Comparison of ENCODE assay signal across 10 mouse cellular contexts in the genomic region with DNA sequence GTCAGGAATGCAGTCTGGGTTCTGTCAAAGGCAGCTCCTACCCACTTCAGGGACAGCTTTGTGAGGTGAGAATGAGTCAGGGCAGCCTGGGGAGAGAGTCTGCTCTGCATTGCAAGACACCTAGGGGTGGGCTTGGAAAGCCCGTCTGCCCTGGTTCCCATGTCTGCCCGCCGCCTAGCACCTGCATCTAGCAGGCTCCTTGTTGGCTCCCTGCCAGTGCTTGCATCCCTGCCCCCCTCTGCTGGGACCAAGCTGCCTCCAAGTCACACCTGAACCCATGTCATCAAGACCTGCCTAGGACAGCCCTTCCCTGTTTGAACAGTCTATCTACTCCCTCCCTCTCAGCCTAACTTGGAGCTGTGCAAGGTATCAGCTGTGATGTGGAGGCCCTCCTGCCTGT.
DNase-seq lines count a peak whose midpoint lies in the region; ATAC-seq and TF ChIP-seq lines count a peak whose summit lies in the region.
"Had no signal": no experiment of that assay in that cellular context is flagged by ENCODE, and none has a peak within 500 bp of the region (broad histone marks: within the 10 kb centered on the region; RNA-seq: fewer than 3 reads in every experiment).

No protein-coding gene starts in this region.

- no peaks in the 10 kb centered on the region for H3K36me3 ChIP-seq in kidney, adult 2 months (ENCODE audit: control insufficient read depth, insufficient read depth, low read length)
- no peaks in the 10 kb centered on the region for H3K36me3 ChIP-seq in forebrain, embryonic 16.5 days (ENCODE audit: control insufficient read depth, insufficient read depth)
- H3K36me3 ChIP-seq in limb, embryonic 15.5 days = no peaks in the 10 kb centered on the region
- no peaks in the 10 kb centered on the region for H3K36me3 ChIP-seq in stomach, embryonic 14.5 days (ENCODE audit: control insufficient read depth, insufficient read depth, low read length)
- H3K36me3 ChIP-seq: liver, embryonic 15.5 days had no signal

- no peak overlapping the region for H3K4me3 ChIP-seq in kidney, adult 2 months (ENCODE audit: insufficient read depth, low read depth, low read length)
- H3K4me3 ChIP-seq in forebrain, embryonic 16.5 days (replicated peaks; ENCODE audit: low read length) = no peak overlapping the region
- no peak overlapping the region for H3K4me3 ChIP-seq in limb, embryonic 15.5 days
- no peak overlapping the region for H3K4me3 ChIP-seq in stomach, embryonic 14.5 days (ENCODE audit: low read depth, low read length)
- H3K4me3 ChIP-seq: liver, embryonic 15.5 days had no signal

- H3K27ac ChIP-seq in kidney, adult 2 months (ENCODE audit: insufficient read depth, low read depth, low read length) = no peak overlapping the region
- H3K27ac ChIP-seq in forebrain, embryonic 16.5 days (ENCODE audit: low read length) = no peak overlapping the region
- H3K27ac ChIP-seq in limb, embryonic 15.5 days = 0 out of 2 replicates have a peak overlapping the region, but pooled peaks have one; percentile 59
- no peak overlapping the region for H3K27ac ChIP-seq in stomach, embryonic 14.5 days (ENCODE audit: low read length)
- H3K27ac ChIP-seq: liver, embryonic 15.5 days had no signal

- peak; percentile 34 for ATAC-seq in forebrain, embryonic 16.5 days
- ATAC-seq in limb, embryonic 15.5 days (ENCODE audit: insufficient number of reproducible peaks, low FRiP score, low TSS enrichment, low read depth) = 0 out of 2 replicates have a peak, but pooled peaks have one; percentile 35
- peak; percentile 84 for ATAC-seq in stomach, embryonic 14.5 days (ENCODE audit: insufficient number of reproducible peaks, insufficient read depth, low FRiP score, low read depth)
- ATAC-seq in frontal cortex, adult (ENCODE audit: low TSS enrichment) = no peak
- no peak for ATAC-seq in monocyte, adult 5-6 weeks (replicated peaks; ENCODE audit: insufficient number of reproducible peaks, low FRiP score, low TSS enrichment, poor library complexity, severe bottlenecking)

- no peaks in the 10 kb centered on the region for H3K4me1 ChIP-seq in kidney, adult 2 months (ENCODE audit: control insufficient read depth, insufficient read depth, low read length)
- H3K4me1 ChIP-seq in forebrain, embryonic 16.5 days (replicated peaks; ENCODE audit: control insufficient read depth, insufficient read depth, low read length) = peaks cover 27% of the 10 kb centered on the region
- H3K4me1 ChIP-seq in limb, embryonic 15.5 days = peaks cover 63% of the 10 kb centered on the region
- peaks cover 38% of the 10 kb centered on the region for H3K4me1 ChIP-seq in stomach, embryonic 14.5 days (ENCODE audit: control insufficient read depth, insufficient read depth, low read length)
- H3K4me1 ChIP-seq: liver, embryonic 15.5 days had no signal

- DNase-seq in kidney, postnatal 10 days = peak; percentile 43
- DNase-seq in kidney, adult 2 months = no peak
- DNase-seq: cerebellum, adult 18-20 months; retina, postnatal 1 day had no signal

- no peaks in the 10 kb centered on the region for H3K9me3 ChIP-seq in forebrain, embryonic 16.5 days (ENCODE audit: control insufficient read depth, low read length)
- H3K9me3 ChIP-seq in limb, embryonic 15.5 days = no peaks in the 10 kb centered on the region
- H3K9me3 ChIP-seq in stomach, embryonic 14.5 days (ENCODE audit: control insufficient read depth, low read depth, low read length) = no peaks in the 10 kb centered on the region
- H3K9me3 ChIP-seq: liver, embryonic 15.5 days had no signal

- TF ChIP-seq POLR2A in kidney, adult 2 months (IDR thresholded peaks at IDR 0.05; ENCODE audit: low read depth, low read length) = no peak

- 71% methylated on average over 3 of the region's 3 CpGs for WGBS in kidney, adult 2 months
- 50% methylated on average over 3 of the region's 3 CpGs for WGBS in forebrain, embryonic 16.5 days
- WGBS in limb, embryonic 15.5 days = 36% methylated on average over 3 of the region's 3 CpGs
- 39% methylated on average over 3 of the region's 3 CpGs for WGBS in stomach, embryonic 14.5 days

- no peak for TF ChIP-seq CTCF in kidney, adult 2 months (conservative IDR thresholded peaks at IDR 0.05; ENCODE audit: insufficient read depth, insufficient read length, low read depth, low read length)

- no peak overlapping the region for H3K9ac ChIP-seq in forebrain, embryonic 16.5 days (replicated peaks; ENCODE audit: low read depth, low read length)
- H3K9ac ChIP-seq in limb, embryonic 15.5 days = no peak overlapping the region
- H3K9ac ChIP-seq in stomach, embryonic 14.5 days (replicated peaks; ENCODE audit: low read depth, low read length) = no peak overlapping the region
- H3K9ac ChIP-seq: liver, embryonic 15.5 days had no signal

- H3K4me2 ChIP-seq in forebrain, embryonic 16.5 days (ENCODE audit: low read length) = no peak overlapping the region
- no peak overlapping the region for H3K4me2 ChIP-seq in limb, embryonic 15.5 days
- H3K4me2 ChIP-seq in stomach, embryonic 14.5 days (replicated peaks; ENCODE audit: low read depth, low read length) = no peak overlapping the region
- H3K4me2 ChIP-seq: liver, embryonic 15.5 days had no signal

- no peaks in the 10 kb centered on the region for H3K27me3 ChIP-seq in kidney, adult 2 months (replicated peaks; ENCODE audit: control insufficient read depth, insufficient read depth, low read length)
- no peaks in the 10 kb centered on the region for H3K27me3 ChIP-seq in forebrain, embryonic 16.5 days (replicated peaks; ENCODE audit: control insufficient read depth, insufficient read depth, low read length)
- H3K27me3 ChIP-seq in limb, embryonic 15.5 days = no peaks in the 10 kb centered on the region
- H3K27me3 ChIP-seq in stomach, embryonic 14.5 days (ENCODE audit: control insufficient read depth, insufficient read depth, low read length) = no peaks in the 10 kb centered on the region
- H3K27me3 ChIP-seq: liver, embryonic 15.5 days had no signal

Comparison
In these comparisons a context has a peak if more than half of its experiments do, and no peak if none do; other contexts are left out.
1. ATAC-seq: peak in forebrain, embryonic 16.5 days (single experiment), limb, embryonic 15.5 days (single experiment) and stomach, embryonic 14.5 days (single experiment); none in frontal cortex, adult (single experiment) and monocyte, adult 5-6 weeks (single experiment).